Mouse (Mus musculus) hematopoietic stem cell, adult 5-6 weeks (primary cell): ENCODE measurements at regions not wholly inside any gene's neighbourhood (a gene's known extent, or its start where the extent isn't known, plus 50 kb on each side); places are given as distances from the start of the nearest gene placed in this dataset.
"Not testable (repeated sequence)": the region's sequence is repeated elsewhere in the genome, so short reads cannot be mapped to it uniquely, and the experiment has no call there.

Experiments used
- ATAC-seq, 2 experiments: fragments of 125-278 bp in 1 of 2; replicated peaks in 1 of 2; 2 replicates each; pipeline ENCODE4 v1.8.0; 2016 to 2017; ENCODE audit warnings: inconsistent platforms in 2 of 2, mild to moderate bottlenecking in 2 of 2, moderate number of reproducible peaks in 2 of 2, low read depth in 1 of 2, moderate TSS enrichment in 1 of 2; ENCODE audit not compliant: low FRiP score in 2 of 2, poor library complexity in 2 of 2, severe bottlenecking in 2 of 2, insufficient read depth in 1 of 2, low TSS enrichment in 1 of 2

- no peak for ATAC-seq
Measured at GRCm38 (mm10) chr6:99905194-99905593, 179.0 kb upstream of the Prok2 start.

GRCm38 (mm10) chr6:99904607-99905006 lies 178.4 kb upstream of the Prok2 start:
- no peak for ATAC-seq

GRCm38 (mm10) chr6:99904044-99904443 lies 177.9 kb upstream of the Prok2 start:
- not testable (repeated sequence) for ATAC-seq

- ATAC-seq: peak; percentile 62 to 75
Measured at GRCm38 (mm10) chr6:99901564-99901963, 175.4 kb upstream of the Prok2 start.

GRCm38 (mm10) chr6:99901146-99901545 lies 175.0 kb upstream of the Prok2 start:
- ATAC-seq: peak; percentile 22 to 37; a peak in 2 of 4 replicates

- ATAC-seq: no peak
Measured at GRCm38 (mm10) chr6:99899704-99900103, 173.5 kb upstream of the Prok2 start.

- peak; percentile 52 to 54 for ATAC-seq
Measured at GRCm38 (mm10) chr6:99898077-99898476, 171.9 kb upstream of the Prok2 start.

GRCm38 (mm10) chr6:99895558-99895957 lies 169.4 kb upstream of the Prok2 start:
- no peak for ATAC-seq

- no peak for ATAC-seq
Measured at GRCm38 (mm10) chr6:99893936-99894335, 167.7 kb upstream of the Prok2 start.

- ATAC-seq: no peak
Measured at GRCm38 (mm10) chr6:99892204-99892603, 166.0 kb upstream of the Prok2 start.

GRCm38 (mm10) chr6:99891790-99892189 lies 165.6 kb upstream of the Prok2 start:
- ATAC-seq: no peak

- ATAC-seq: no peak
Measured at GRCm38 (mm10) chr6:99890805-99891204, 164.6 kb upstream of the Prok2 start.

- no peak for ATAC-seq
Measured at GRCm38 (mm10) chr6:99889055-99889454, 162.9 kb upstream of the Prok2 start.

- ATAC-seq: no peak
Measured at GRCm38 (mm10) chr6:99887904-99888303, 161.7 kb upstream of the Prok2 start.

- ATAC-seq: peak; percentile 72 to 75; a peak in 3 of 4 replicates
Measured at GRCm38 (mm10) chr6:99884755-99885154, 158.6 kb upstream of the Prok2 start.

- ATAC-seq: no peak
Measured at GRCm38 (mm10) chr6:99884054-99884453, 157.9 kb upstream of the Prok2 start.

GRCm38 (mm10) chr6:99881606-99882005 lies 155.4 kb upstream of the Prok2 start:
- no peak for ATAC-seq

- no peak for ATAC-seq
Measured at GRCm38 (mm10) chr6:99874852-99875251, 148.7 kb upstream of the Prok2 start.

GRCm38 (mm10) chr6:99874029-99874428 lies 147.8 kb upstream of the Prok2 start:
- ATAC-seq: peak; percentile 27 to 39; a peak in 2 of 4 replicates

GRCm38 (mm10) chr6:99866061-99866460 lies 139.9 kb upstream of the Prok2 start:
- no peak for ATAC-seq
